Mouse (Mus musculus): ENCODE results near the gene Tomm20.

DNA sequence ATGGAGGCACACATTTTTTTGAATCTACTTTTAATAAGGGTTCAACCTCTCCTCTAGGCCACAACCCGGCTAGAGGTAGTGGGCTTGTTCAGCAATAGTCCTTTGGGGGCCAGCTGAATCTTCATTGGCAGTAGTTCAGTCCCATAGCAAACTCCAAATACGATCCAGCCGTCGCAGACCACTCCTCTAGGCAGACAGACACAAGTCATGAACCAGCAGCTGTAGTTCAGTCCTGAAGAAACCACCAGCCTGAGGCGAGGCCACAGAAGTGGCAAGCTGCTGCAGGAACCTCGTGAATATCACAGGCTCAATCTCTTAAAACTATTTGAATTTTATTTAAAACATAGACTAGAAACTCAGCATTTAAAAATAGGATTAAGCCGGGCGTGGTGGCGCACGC is 32.4 kb upstream of the Tomm20 start:
- TF ChIP-seq CTCF (conservative IDR thresholded peaks at IDR 0.05; ENCODE audit: low read length) (no peak), NANOG (IDR thresholded peaks at IDR 0.05; ENCODE audit: borderline replicate concordance, low read length) (no peak)

All from E14TG2a.4 (cell line).